Mouse (Mus musculus) liver, adult 2 months (tissue): ENCODE measurements around the gene Pih1d2. TPM values are rescaled to one million over a fixed set of nuclear protein-coding genes. Genes with fewer than 3 reads are reported as not detected.

Experiments used
- DNase-seq: peaks from one replicate; pipeline ENCODE4 v3.0.0-alpha.2; 2011; ENCODE audit warnings: low read depth, low spot score; ENCODE audit errors: extremely low read depth
- H3K27ac ChIP-seq: fragments of 200-500 bp; replicated peaks from 2 replicates; pipeline ENCODE4 v1.5.1; 2012; ENCODE audit warnings: low read depth, mild to moderate bottlenecking, control low read depth, inconsistent platforms, low read length; ENCODE audit not compliant: insufficient read depth
- H3K27me3 ChIP-seq: fragments of 200-500 bp; 2 replicates; pipeline ENCODE4 v1.6.1; 2012; ENCODE audit warnings: mild to moderate bottlenecking, moderate library complexity, low read length, inconsistent platforms; ENCODE audit not compliant: control insufficient read depth, insufficient read depth
- H3K36me3 ChIP-seq: fragments of 200-500 bp; 2 replicates; pipeline ENCODE4 v1.6.1; 2012; ENCODE audit warnings: low read length, inconsistent platforms; ENCODE audit not compliant: control insufficient read depth, insufficient read depth
- H3K4me1 ChIP-seq: fragments of 200-500 bp; 2 replicates; pipeline ENCODE4 v1.6.1; 2011; ENCODE audit warnings: low read length; ENCODE audit not compliant: control insufficient read depth, insufficient read depth
- H3K4me3 ChIP-seq: fragments of 200-500 bp; 2 replicates; pipeline ENCODE4 v1.5.1; 2011; ENCODE audit warnings: low read depth, mild to moderate bottlenecking, control low read depth, low read length, moderate library complexity; ENCODE audit not compliant: insufficient read depth
- H3K79me2 ChIP-seq: fragments of 200-500 bp; 2 replicates; pipeline ENCODE4 v1.6.1; 2012; ENCODE audit warnings: inconsistent platforms, mild to moderate bottlenecking, low read length, moderate library complexity; ENCODE audit not compliant: control insufficient read depth, insufficient read depth
- H3K9ac ChIP-seq: fragments of 200-500 bp; 2 replicates; pipeline ENCODE4 v1.6.1; 2012; ENCODE audit warnings: low read depth, mild to moderate bottlenecking, control low read depth, inconsistent platforms, low read length
- CTCF ChIP-seq: fragments of 200-500 bp; IDR thresholded peaks from 2 replicates; pipeline ENCODE4 v1.5.1; 2011; ENCODE audit warnings: low read depth, low read length, control low read depth
- POLR2A ChIP-seq: fragments of 200-500 bp; IDR thresholded peaks from 2 replicates; pipeline ENCODE4 v1.6.1; 2011; ENCODE audit warnings: low read length, control low read depth; ENCODE audit not compliant: insufficient read depth; ENCODE audit errors: extremely low read depth
- WGBS: fragments of 180-500 bp; shearing (Covaris S2); methylation state at CpG from one replicate; pipeline ENCODE4 v1.1.7; 2018; 5-methylcytosine and 5-hydroxymethylcytosine counted together
- polyA plus RNA-seq: library from polyadenylated mRNA; depleted of rRNA; stranded (reverse); fragments of >200 nt; gene quantifications from 2 replicates; pipeline ENCODE4 v1.2.3, GENCODE M21; 2012; rRNA removed
- total RNA-seq: library from RNA; depleted of rRNA; stranded (reverse); fragments of >200 nt; gene quantifications from 2 replicates; pipeline ENCODE4 v1.2.3, GENCODE M21; 2014; rRNA removed

Gene Pih1d2
- total and polyA plus RNA-seq, 2 experiments: 0.24 to 0.74 TPM

DNA sequence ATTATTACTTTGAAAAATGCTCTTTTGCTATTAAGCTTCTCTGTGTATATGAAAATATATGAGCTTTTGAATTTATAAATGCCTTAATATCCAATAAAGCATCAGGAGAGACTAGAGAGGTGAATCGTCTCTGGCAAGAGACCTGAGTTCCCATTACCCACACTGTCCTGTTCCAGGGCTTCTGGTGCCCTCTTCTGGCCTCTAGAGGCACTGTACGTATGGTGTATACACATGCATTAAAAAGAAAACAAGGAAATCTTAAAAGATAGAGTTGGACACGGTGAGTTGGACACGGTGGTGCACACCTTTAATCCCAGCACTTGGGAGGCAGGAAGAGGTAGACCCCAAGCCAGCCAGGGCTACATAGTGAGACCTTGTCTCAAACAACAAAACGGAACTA lies 53.6 kb downstream of the Pih1d2 start:
- TF ChIP-seq POLR2A (no peak), CTCF (peak; percentile 67)
- Histone ChIP-seq H3K27me3 (no peaks in the 10 kb centered on the region), H3K9ac (no peak overlapping the region), H3K4me3 (no peak overlapping the region), H3K36me3 (no peaks in the 10 kb centered on the region; the same call in 1 of the 2 replicates), H3K27ac (no peak overlapping the region), H3K4me1 (peaks cover 22% of the 10 kb centered on the region), H3K79me2 (no peaks in the 10 kb centered on the region)
- peak; percentile 66 for DNase-seq
- whole genome bisulfite sequencing: 31% methylated on average over 5 of the region's 5 CpGs

Other genes starting within 250 kb of the Pih1d2 start
- 0.37 and 0.47 TPM in 2 replicates for gene Plet1, start 122.8 kb upstream of the Pih1d2 start, total RNA-seq
- gene Plet1, start 122.8 kb upstream of the Pih1d2 start, polyA plus RNA-seq: 0.73 and 0.86 TPM in 2 replicates
- gene Pts, start 88.6 kb upstream of the Pih1d2 start, total RNA-seq: 82.9 and 103 TPM in 2 replicates
- 25.5 and 34.4 TPM in 2 replicates for gene Pts, start 88.6 kb upstream of the Pih1d2 start, polyA plus RNA-seq
- gene Il18, start 62.5 kb upstream of the Pih1d2 start, total RNA-seq: 27.1 and 32.8 TPM in 2 replicates
- gene Il18, start 62.5 kb upstream of the Pih1d2 start, polyA plus RNA-seq: 11.1 and 15.4 TPM in 2 replicates
- gene Bco2, start 62.1 kb upstream of the Pih1d2 start, total RNA-seq: 18.7 and 24.3 TPM in 2 replicates
- 6.0 and 8.8 TPM in 2 replicates for gene Bco2, start 62.1 kb upstream of the Pih1d2 start, polyA plus RNA-seq
- 0.20 and 0.55 TPM in 2 replicates for gene Tex12, start 56.0 kb upstream of the Pih1d2 start, total RNA-seq
- gene Tex12, start 56.0 kb upstream of the Pih1d2 start, polyA plus RNA-seq: 0.16 TPM in 1 of 2 replicates, not detected in the other
- 339 and 354 TPM in 2 replicates for gene Sdhd, start 13.5 kb upstream of the Pih1d2 start, total RNA-seq
- gene Sdhd, start 13.5 kb upstream of the Pih1d2 start, polyA plus RNA-seq: 363 and 441 TPM in 2 replicates
- 179 and 215 TPM in 2 replicates for gene Timm8b, start 13.4 kb upstream of the Pih1d2 start, total RNA-seq
- 63.0 and 81.3 TPM in 2 replicates for gene Timm8b, start 13.4 kb upstream of the Pih1d2 start, polyA plus RNA-seq
- gene Nkapd1, start 143 bp downstream of the Pih1d2 start, total RNA-seq: 4.0 and 5.8 TPM in 2 replicates
- gene Nkapd1, start 143 bp downstream of the Pih1d2 start, polyA plus RNA-seq: 2.6 and 2.8 TPM in 2 replicates
- gene Dlat, start 42.5 kb downstream of the Pih1d2 start, total RNA-seq: 39.5 and 41.1 TPM in 2 replicates
- gene Dlat, start 42.5 kb downstream of the Pih1d2 start, polyA plus RNA-seq: 20.9 and 25.5 TPM in 2 replicates
- 20.3 and 22.8 TPM in 2 replicates for gene Dixdc1, start 122.2 kb downstream of the Pih1d2 start, total RNA-seq
- 3.7 and 4.6 TPM in 2 replicates for gene Dixdc1, start 122.2 kb downstream of the Pih1d2 start, polyA plus RNA-seq
- gene 2310030G06Rik, start 129.2 kb downstream of the Pih1d2 start, total RNA-seq: 14.9 and 15.7 TPM in 2 replicates
- 13.9 and 14.9 TPM in 2 replicates for gene 2310030G06Rik, start 129.2 kb downstream of the Pih1d2 start, polyA plus RNA-seq
- 1.3 and 2.4 TPM in 2 replicates for gene Cryab, start 134.0 kb downstream of the Pih1d2 start, total RNA-seq
- gene Cryab, start 134.0 kb downstream of the Pih1d2 start, polyA plus RNA-seq: 5.5 and 6.6 TPM in 2 replicates
- gene Hspb2, start 135.0 kb downstream of the Pih1d2 start, total RNA-seq: 0.55 TPM in 1 of 2 replicates, not detected in the other
- 0.88 and 1.1 TPM in 2 replicates for gene Hspb2, start 135.0 kb downstream of the Pih1d2 start, polyA plus RNA-seq
- 4.2 and 4.7 TPM in 2 replicates for gene Fdxacb1, start 150.9 kb downstream of the Pih1d2 start, total RNA-seq
- gene Fdxacb1, start 150.9 kb downstream of the Pih1d2 start, polyA plus RNA-seq: 2.5 and 2.6 TPM in 2 replicates
- gene Alg9, start 157.7 kb downstream of the Pih1d2 start, total RNA-seq: 16.0 and 16.2 TPM in 2 replicates
- gene Alg9, start 157.7 kb downstream of the Pih1d2 start, polyA plus RNA-seq: 14.7 and 16.3 TPM in 2 replicates
- gene 1110032A03Rik, start 158.2 kb downstream of the Pih1d2 start, total RNA-seq: 46.4 and 58.8 TPM in 2 replicates
- gene 1110032A03Rik, start 158.2 kb downstream of the Pih1d2 start, polyA plus RNA-seq: 41.1 and 43.2 TPM in 2 replicates
- 10.3 and 10.8 TPM in 2 replicates for gene Ppp2r1b, start 228.0 kb downstream of the Pih1d2 start, total RNA-seq
- 5.2 and 6.5 TPM in 2 replicates for gene Ppp2r1b, start 228.0 kb downstream of the Pih1d2 start, polyA plus RNA-seq